Mouse (Mus musculus) c-Kit-positive CD71-positive TER-119-negative erythroid progenitor cells, embryonic 14.5 days (primary cell): Measurements from ENCODE around the gene Mettl14.
"Not testable (repeated sequence)": the region's sequence is repeated elsewhere in the genome, so short reads cannot be mapped to it uniquely, and the experiment has no call there.

Source experiments
- DNase-seq: peaks from one replicate; pipeline ENCODE4 v3.0.0-alpha.2; 2013; ENCODE audit warnings: low read depth

The Mettl14 gene

DNA sequence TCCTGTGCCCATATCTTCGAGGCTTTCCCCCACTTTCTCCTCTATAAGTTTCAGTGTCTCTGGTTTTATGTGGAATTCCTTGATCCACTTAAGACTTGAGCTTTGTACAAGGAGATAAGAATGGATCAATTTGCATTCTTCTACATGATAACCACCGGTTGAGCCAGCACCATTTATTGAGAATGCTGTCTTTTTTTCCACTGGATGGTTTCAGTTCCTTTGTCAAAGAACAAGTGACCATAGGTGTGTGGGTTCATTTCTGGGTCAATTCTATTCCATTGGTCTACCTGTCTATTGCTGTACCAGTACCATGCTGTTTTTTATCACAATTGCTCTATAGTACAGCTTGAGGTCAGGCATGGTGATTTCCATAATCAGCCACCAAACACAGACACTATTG is 19.1 kb downstream of the Mettl14 start:
- not testable (repeated sequence) for DNase-seq

DNA sequence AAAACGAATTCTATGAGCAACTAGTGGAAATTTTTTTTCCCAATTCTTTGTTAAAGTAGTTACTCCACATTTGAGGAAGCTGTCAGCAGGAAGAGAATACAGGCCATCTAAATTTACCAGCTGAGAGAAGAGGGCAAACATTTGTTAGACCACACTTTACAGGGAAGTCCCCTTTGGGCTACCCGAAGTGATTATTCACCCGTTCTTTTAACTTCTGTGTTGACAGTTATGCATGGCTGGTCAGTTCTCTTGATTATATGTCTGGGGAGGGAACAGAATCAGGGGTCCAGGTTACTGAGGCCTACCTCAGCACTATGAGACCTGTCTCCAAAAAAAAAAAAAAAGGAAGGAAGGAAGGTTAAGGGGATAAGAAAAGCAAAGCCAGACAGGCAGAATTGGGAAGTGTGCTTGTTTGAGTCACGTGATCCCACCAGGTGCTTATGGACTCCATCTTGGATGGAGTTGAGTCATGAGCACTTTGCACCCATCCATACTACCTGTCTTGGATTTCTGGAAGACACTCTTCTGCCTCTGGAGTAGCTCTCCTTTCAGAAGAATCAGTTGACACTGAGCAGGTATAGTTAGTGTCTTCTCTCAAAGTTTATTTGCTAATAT is 29.4 kb downstream of the Mettl14 start:
- DNase-seq: no peak

GRCm38 (mm10) chr3:123354388-123354787 is 31.5 kb downstream of the Mettl14 start:
- no peak for DNase-seq

DNA sequence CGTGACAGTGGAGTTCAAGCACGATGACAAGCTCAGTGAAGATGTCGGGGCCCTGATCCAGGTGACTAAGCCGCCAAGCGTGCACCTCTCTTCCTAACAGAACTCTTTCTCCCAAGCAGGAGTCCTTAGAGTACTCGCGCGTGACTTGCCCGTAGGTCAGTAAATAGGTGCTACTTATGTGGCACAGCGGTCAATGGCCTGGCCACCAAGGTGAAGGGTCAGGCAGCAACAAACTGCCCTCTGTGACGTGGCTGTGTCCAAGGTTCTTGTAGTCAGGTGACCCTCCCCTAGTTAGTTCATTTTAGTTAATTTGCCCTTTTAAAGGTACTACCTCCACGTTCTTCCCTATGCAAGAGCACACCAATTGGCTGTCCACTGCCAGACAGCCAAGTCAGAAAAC is 32.2 kb downstream of the Mettl14 start:
- DNase-seq: no peak

GRCm38 (mm10) chr3:123353183-123353582 is 32.7 kb downstream of the Mettl14 start:
- peak; percentile 43 for DNase-seq

DNA sequence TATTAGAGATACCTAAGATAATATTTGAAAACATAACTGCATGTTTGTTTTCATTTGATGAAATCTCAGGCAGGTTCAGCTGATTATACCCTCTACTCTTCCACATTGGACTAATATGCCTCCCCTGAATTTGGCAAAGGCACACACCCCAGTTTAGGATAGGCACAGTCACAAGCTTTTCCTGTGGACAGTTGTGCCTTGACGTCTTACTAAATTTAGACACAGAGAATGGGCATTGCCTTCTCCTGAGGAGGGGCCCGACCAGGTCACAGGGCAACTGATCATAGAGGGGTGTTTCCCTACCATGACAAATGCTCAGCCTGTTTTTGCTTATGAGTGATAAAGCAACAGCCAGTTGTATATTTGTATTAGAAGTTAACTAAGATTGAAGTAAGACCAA is 34.4 kb downstream of the Mettl14 start:
- no peak for DNase-seq

DNA sequence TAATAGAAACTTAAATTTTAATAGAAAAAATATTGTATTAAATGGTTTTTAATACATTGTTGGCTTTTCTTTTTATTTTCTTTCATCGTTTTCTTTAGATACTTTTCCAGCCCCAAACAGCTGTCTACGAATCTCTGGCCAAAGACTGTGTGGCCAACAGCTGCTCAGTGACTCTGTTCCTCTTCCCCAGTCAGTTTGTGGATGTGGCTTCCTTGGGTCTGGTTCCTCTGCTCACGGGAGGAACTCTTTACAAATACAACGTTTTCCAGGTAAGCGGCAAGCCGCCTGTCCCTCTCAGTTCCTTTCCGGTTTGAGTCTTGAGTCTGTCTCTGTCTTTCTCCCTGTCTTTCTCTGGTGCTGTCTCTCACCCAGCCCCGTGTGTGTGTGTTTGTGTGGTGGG is 35.3 kb downstream of the Mettl14 start:
- no peak for DNase-seq

DNA sequence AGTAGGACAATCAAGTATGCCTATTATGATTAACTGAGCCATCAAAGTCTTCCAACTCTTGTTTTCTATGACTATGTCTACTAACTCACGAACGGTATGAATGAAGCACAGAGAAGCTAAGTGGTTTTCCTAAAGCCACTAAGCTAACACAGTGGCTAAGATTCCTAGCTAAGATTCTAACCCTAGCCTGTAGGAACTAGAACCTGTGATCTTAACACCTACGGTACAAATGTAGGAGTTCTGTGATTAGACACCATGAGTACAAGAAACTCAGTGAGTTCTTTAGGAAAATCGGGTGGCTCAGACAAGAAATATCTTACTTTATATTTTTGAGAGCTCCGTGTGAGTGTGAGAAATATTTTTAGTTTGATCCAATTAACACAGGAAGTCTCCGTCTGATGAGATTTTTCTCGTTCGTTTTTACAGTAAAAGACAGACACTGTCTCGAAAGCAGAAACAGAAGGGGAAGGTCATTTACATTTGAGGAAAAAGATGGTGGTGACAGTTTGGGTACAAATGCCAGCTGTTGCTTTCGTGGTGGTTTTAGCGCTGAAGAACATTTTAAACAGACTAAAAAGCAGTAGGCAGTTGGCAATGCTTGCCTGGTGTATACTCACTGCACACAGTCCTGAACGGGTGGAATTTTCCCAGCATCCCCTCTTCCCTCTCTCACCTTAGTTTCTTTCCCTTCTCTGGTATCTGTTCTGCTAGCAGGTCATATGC is 37.7 kb downstream of the Mettl14 start:
- no peak for DNase-seq

DNA sequence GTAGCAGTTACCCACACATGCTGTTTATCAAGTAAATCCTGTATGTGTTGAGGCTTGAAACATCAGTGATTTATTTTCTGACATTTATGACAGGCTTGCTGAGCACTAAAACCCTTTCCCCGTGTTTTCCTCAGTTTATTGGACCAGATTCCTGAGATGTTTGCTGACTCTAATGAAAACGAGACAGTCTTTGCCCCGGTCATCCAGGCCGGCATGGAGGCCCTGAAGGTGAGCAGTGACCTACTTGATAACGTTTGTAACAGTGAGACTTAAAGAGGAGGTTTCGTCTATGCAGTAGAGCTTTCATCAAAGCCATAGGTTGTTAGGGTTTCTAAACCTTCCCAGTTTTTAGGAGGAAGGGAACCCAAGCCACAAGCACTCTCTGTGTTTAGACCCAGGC is 42.2 kb downstream of the Mettl14 start:
- no peak for DNase-seq

DNA sequence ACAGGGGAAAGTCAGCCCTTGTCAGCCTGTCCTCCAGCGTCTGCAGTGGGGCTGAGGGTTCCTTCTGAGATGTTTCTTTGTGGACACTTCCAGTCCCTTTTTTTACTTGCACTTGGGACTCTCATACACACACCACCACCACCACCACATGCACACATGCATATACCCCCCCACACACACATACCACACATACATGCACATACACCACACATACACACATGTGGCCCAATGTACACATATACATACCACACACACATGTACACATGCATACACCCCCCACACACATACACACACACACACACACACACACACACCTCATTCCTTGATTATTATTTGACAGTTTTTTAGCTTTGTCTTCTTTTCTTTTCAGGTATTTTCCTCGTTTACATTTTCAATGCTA is 44.9 kb downstream of the Mettl14 start:
- DNase-seq: no peak

DNA sequence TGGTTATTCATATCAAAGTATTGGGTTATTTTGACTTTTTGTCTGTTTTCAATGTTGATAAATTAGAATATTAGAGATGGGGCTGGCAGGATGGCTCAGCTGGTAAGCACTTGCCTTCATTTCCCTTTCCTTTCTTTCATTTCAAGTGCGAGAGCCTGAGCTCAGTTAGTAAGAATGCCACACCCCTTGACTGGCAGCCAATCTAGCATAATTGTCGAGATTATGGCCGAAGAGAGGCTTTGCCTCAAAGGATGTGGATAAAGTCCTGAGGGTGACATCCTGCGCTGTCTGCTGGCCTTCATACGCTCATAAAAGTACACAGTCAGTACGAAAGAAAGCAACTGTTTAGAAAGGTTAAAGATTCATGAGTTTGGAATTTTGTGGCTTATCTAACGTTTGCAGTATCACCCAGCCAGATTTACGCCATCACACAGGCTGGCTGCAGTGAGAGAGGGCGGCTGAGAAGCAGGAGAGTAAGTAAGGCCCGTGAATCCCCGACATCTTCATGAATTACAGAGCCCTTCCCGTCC is 47.2 kb downstream of the Mettl14 start:
- DNase-seq: no peak

DNA sequence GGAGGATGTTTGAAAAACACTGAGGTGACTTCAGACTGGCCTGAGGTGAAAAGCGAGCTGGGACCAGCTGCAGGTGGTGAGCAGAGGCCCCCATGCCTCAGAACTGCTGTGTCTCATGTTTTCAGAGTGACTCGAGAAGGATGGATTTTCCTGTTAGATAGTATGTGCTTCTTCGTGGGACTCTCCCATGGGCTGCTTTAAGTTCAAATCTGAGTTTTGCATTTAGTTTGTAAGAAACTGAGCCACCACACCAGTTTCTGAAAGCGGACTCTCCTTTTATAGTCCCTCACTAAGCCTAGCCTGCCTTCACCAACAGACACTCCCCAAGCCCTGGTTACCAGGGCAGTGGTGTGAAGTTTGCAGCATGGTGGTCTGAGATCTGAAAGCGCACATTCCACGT is 48.1 kb downstream of the Mettl14 start:
- DNase-seq: no peak

DNA sequence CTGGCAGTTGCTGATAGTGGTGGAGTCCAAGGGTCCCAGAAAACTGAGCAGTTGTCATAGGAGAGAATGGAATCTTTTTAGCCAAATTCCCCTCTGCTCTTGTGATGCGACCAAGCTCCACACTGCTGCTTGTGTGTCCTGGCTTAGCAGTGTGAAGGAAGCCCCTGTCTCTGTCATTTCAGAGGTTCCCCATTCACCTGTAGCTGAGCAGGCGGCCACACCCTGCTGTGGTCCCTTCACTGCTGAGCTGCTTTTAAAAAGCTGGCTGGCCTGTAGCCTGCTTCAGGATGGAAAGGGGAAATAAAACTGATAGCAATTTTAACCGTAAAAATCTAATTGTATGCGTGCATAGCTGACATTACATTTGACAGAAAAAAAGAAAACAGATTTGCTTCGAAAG is 49.0 kb downstream of the Mettl14 start:
- DNase-seq: no peak

DNA sequence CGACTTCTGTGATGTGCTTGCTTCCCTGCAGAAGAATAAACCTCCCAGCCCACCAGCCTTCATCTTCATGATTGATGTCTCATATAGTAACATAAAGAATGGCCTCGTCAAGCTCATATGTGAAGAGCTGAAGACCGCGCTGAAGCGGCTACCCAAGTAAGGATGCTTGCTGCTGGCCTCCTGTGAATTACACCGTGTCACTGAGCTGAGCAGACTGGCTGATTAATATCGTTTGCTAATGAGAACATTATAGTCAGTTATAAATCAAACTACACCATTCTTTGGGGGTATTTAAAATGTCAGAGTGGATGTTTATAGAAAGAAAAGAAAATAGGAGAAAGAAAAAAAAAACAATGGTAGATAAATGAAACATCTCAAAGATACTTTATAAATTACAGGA is 49.5 kb downstream of the Mettl14 start:
- DNase-seq: no peak

- DNase-seq: no peak
Measured at GRCm38 (mm10) chr3:123335480-123335879, 50.4 kb downstream of the Mettl14 start.

GRCm38 (mm10) chr3:123334947-123335346 is 51.0 kb downstream of the Mettl14 start:
- no peak for DNase-seq

- DNase-seq: no peak
Measured at GRCm38 (mm10) chr3:123333055-123333424, 52.9 kb downstream of the Mettl14 start.

GRCm38 (mm10) chr3:123332330-123333054 is 53.4 kb downstream of the Mettl14 start:
- no peak for DNase-seq

GRCm38 (mm10) chr3:123330221-123330620 is 55.7 kb downstream of the Mettl14 start:
- DNase-seq: no peak

DNA sequence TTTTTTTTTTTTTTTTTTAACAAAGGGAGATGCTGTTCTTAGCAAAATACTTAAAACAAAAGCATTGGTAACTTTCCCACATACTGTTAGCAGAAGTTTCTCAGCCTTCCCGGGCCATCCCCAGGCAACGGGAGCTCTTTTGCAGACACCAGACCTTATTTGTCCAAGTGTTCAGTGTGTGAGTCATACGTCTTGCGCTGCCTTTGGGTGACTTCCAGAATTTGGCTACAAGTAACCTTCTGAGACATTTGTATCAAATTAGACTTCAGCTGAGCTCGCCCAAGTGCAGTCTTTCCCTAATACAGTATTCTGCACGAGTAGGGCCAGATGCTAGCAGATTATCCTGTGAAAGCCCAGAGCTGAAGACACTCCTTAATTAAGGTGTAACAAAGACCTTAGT is 56.7 kb downstream of the Mettl14 start:
- DNase-seq: no peak

GRCm38 (mm10) chr3:123324326-123324725 is 61.6 kb downstream of the Mettl14 start:
- DNase-seq: no peak

GRCm38 (mm10) chr3:123322147-123322546 is 63.8 kb downstream of the Mettl14 start:
- peak; percentile 33 for DNase-seq

DNA sequence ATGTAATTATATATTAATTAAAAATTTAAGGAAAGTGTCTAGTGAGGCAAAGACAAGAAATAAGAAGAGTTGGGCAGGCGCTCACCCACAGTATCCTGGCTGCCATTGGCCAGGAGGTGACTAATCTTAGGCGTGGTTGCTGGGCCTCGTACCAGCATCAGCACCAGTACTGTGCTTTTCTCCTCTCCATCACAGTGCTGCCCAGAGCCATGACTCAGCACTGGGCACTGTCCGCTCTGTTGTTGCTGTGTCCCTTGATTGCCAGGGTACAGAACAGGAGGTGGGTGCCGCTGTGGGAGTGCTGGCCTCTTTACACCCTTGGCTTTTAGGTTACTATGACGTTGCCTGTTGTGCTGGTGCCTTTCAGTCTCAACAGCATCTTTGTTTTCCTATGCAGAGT is 64.3 kb downstream of the Mettl14 start:
- DNase-seq: no peak
